Mouse (Mus musculus): Measurements from ENCODE around the gene Ubash3a. TPM values are rescaled to one million over a fixed set of nuclear protein-coding genes. Genes with fewer than 3 reads are reported as not detected.

Gene Ubash3a
- total RNA-seq, 2 experiments from 2014 or later = 0.38 to 0.91 TPM

DNA sequence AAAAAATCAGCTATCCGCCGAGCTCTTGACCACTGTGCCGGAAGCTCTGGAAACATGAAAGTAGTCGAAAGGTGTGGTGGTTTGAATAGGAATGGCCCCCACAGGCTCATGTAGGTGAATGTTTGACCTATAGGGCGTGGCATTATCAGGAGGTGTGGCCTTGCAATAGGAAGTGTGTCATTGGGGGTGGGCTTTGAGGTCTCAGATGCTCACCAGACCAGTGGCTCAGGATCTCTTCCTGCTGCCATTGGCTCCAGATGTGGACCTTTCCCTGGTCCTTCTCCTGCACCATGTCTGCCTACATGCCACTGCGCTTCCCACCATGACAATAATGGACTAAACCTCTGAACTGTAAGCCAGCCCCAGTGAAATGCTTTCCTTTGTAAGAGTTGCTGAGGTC, 4.2 kb downstream of the Ubash3a start:
- DNase-seq (ENCODE audit: extremely low spot score in 1 of 2, low spot score in 1 of 2) = no peak

GRCm38 (mm10) chr17:31216068-31216955, 8.6 kb downstream of the Ubash3a start:
- DNase-seq (ENCODE audit: extremely low spot score in 1 of 2, low spot score in 1 of 2) = no peak

DNA sequence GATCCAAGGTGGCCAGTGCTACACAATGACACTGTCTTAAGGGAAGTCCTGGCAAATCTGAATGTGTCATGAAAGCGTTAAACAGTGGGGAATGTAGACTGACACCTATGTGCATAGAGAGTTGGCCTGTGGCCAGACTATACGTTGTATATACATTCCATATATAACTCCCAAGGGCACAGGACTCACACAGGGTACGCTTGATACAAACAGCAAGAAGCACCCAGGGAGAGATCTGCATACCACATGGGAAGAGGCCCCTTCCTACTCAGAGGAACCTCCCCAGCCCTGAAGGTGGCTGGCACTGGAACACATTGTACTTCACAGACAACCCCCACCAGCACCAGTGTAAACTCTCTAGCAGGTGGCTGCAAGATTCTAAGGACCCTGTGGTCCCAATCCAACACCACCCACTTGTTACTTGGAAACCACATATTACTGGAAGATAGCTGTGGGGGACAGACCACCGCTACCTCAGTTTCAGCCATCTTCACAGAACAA, 15.2 kb downstream of the Ubash3a start:
- no peak for DNase-seq (ENCODE audit: extremely low spot score in 1 of 2, low spot score in 1 of 2)

- no peak for DNase-seq (ENCODE audit: extremely low spot score in 1 of 2, low spot score in 1 of 2)
These were observed 16.2 kb downstream of the Ubash3a start for GRCm38 (mm10) chr17:31223835-31224234.

- DNase-seq (ENCODE audit: extremely low spot score in 1 of 2, low spot score in 1 of 2) = no peak
These were observed 16.9 kb downstream of the Ubash3a start for GRCm38 (mm10) chr17:31224591-31224990.

DNA sequence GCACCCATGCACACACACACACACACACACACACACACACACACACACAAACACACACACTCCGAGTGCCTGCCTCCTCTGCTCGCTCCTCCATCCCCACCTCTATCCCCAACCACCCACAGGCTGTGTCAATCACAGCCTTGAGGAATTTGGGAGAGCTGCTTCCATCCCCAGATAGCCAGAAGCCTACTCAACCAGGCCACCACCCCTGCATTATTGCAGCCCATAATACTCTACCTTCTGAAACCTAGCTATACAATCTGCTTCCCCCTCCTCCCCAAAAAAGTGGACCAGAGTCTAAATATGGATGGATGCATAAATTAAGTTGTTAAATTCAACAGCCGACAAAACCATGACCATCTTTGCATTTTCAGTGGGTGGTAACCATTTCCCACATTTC, 18.7 kb downstream of the Ubash3a start:
- no peak for DNase-seq (ENCODE audit: extremely low spot score in 1 of 2, low spot score in 1 of 2)

- DNase-seq (ENCODE audit: extremely low spot score in 1 of 2, low spot score in 1 of 2) = no peak
These were observed 19.3 kb downstream of the Ubash3a start for GRCm38 (mm10) chr17:31226931-31227330.

DNA sequence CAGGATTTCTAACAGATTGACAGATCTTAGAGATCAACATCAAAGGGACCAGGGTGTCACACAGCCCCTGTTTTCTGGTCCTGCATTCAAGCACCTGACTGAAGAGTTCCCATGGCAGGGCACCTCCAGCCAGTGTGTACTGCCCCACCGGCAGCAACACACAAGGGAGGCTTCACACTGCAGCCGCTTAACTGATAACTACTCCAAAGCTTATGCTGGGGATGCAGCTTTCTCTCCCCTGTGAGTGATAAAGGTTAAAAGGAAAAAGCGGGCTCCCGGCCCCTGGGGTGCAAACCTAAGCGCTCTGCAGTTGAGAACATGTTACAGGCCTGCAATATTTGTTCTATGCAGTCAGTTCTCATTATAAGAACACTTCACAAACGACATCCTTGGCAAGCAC, 24.1 kb downstream of the Ubash3a start:
- DNase-seq (ENCODE audit: extremely low spot score in 1 of 2, low spot score in 1 of 2) = no peak

DNA sequence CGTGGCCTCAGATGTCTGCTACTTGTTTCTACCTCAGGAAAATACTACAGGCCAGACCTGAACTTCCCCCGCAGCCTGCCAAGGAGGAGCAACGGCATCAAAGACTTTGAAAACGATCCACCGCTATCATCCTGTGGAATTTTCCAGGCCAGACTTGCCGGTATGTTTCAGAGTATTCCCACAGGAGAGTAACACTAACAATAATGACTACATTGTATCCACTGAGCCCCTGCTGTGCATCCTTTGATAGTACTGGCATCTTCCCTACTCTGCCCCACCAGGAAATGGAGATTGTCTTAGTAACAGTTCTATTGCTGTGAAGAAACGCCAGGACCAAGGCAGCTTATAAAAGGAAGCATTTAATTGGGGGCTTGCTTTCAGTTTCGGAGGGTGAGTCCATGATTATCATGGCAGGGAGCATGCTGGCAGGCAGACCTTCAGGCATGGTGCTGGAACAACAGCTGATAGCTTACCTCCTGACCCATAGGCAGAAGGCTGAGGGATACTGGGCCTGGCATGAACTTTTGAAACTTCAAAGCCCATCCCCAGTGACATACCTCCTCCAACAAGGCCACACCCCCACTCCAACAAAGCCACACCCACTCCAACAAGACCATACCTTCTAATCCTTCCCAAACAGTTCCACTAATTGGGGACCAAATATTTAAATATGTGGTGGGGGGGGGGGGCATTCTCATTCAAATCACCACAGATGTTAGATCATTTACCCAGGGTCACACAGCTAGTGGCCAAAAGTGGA, 24.8 kb downstream of the Ubash3a start:
- DNase-seq (ENCODE audit: extremely low spot score in 1 of 2, low spot score in 1 of 2) = no peak

GRCm38 (mm10) chr17:31235915-31236314, 28.2 kb downstream of the Ubash3a start:
- DNase-seq (ENCODE audit: extremely low spot score in 1 of 2, low spot score in 1 of 2) = no peak

- DNase-seq (ENCODE audit: extremely low spot score in 1 of 2, low spot score in 1 of 2) = no peak
These were observed 30.8 kb downstream of the Ubash3a start for GRCm38 (mm10) chr17:31238234-31239020.

- DNase-seq (ENCODE audit: extremely low spot score in 1 of 2, low spot score in 1 of 2) = no peak
These were observed 33.5 kb downstream of the Ubash3a start for GRCm38 (mm10) chr17:31241156-31241555.

GRCm38 (mm10) chr17:31242764-31243163, 35.1 kb downstream of the Ubash3a start:
- DNase-seq (ENCODE audit: extremely low spot score in 1 of 2, low spot score in 1 of 2) = peak in 1 of 2 experiments; percentile 35

DNA sequence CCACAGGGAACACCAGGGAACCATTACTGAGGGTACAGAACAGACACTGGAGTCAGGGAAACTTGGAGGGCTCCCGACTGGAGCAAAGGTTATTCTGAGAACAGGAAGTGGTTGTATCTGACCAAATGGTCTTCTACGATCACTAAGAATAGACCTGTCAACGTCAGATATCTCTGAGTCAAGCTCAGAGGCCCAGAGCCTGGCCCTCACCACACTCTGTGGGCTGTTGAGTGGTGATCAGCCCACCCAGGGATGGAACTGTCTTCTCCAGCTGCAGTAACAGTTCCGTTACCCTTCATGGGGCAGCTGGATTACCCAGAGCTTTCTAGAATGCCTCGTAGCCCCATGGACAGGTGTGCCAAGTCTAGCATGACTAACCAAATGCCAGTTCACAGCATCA, 37.6 kb downstream of the Ubash3a start:
- DNase-seq (ENCODE audit: extremely low spot score in 1 of 2, low spot score in 1 of 2) = no peak

DNA sequence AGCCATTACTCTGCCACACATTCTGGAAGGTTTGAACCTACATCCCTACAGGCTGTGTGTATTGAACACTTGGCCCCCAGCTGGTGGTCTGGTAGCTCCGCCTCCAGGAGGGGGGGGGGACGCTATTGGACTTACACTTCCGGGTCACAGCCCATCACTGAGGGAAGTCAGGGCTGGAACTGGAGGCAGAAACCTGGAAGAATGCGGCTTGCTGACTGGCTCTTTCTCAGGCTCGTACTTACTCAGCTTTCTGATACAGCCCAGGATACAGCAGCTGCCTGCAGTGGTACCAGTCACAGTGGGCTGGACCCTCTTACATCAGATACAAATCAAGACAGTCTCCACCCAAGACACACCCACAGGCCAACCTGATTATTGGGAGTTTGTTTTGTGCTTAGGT, 39.5 kb downstream of the Ubash3a start:
- DNase-seq (ENCODE audit: extremely low spot score in 1 of 2, low spot score in 1 of 2) = no peak

DNA sequence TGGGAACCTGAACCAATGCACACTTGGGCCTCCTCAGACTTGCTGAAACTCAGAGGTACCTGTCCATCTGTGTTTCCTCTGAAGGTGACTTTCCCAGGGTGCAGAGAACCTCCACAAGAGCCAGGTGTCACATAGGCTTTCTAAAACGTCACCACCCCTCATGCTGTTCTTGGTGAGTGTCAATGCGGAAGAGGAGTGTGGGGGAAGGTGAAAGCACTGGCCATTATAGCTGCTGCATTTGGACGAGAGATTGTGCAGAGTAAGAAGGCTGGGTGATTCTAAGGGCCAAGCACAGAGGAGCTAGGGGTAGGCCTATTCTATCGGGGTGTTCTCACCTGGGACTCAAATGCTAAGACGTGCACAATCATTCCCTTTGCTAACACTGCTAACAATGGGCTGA, 46.3 kb downstream of the Ubash3a start:
- no peak for DNase-seq (ENCODE audit: extremely low spot score in 1 of 2, low spot score in 1 of 2)

- peak; percentile 59 to 70 for DNase-seq (ENCODE audit: extremely low spot score in 1 of 2, low spot score in 1 of 2)
These were observed 46.8 kb downstream of the Ubash3a start for GRCm38 (mm10) chr17:31254463-31254931.

- no peak for DNase-seq (ENCODE audit: extremely low spot score in 1 of 2, low spot score in 1 of 2)
These were observed 49.5 kb downstream of the Ubash3a start for GRCm38 (mm10) chr17:31257149-31257548.

DNA sequence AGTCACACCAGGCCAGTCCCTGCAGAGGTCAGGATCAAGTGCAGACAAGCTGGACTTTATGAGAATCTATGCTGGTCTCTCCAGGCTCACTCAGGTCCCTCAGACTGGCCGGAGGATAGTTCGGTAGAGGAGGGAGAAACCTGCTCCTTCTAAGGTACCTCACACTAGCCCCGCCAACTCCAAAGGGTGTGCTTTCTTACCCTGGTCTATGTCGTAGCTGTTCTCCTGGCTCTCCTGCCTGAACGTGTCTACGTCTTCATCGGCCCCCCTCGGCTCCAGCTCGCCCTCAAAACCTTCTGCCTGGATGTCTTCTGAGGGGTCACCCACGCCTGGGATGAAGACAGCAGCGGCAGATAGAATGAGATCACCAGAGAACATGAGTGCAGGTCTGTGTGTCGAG, 50.2 kb downstream of the Ubash3a start:
- DNase-seq (ENCODE audit: extremely low spot score in 1 of 2, low spot score in 1 of 2) = no peak

GRCm38 (mm10) chr17:31258310-31258865, 50.7 kb downstream of the Ubash3a start:
- no peak for DNase-seq (ENCODE audit: extremely low spot score in 1 of 2, low spot score in 1 of 2)

Data from layer of hippocampus, postnatal 25 days (tissue).